Mouse (Mus musculus) neural tube, embryonic 13.5 days (tissue): ENCODE results near the gene Erf. TPM values are rescaled to one million over a fixed set of nuclear protein-coding genes. Genes with fewer than 3 reads are reported as not detected.

Experiments
- ATAC-seq: fragments of 200-750 bp; cut with Nextera tagmentation; 2 replicates; pipeline ENCODE4 v1.8.0; 2017; ENCODE audit warnings: low read depth, mild to moderate bottlenecking, moderate TSS enrichment, moderate library complexity
- H3K27ac ChIP-seq: fragments of 300-500 bp; sonication (generic); replicated peaks from 2 replicates; pipeline ENCODE4 v1.5.1; 2015; ENCODE audit warnings: moderate library complexity, mild to moderate bottlenecking, inconsistent platforms
- H3K27me3 ChIP-seq: fragments of 300-500 bp; sonication (generic); 2 replicates; pipeline ENCODE4 v1.6.1; 2015; ENCODE audit warnings: mild to moderate bottlenecking, inconsistent platforms
- H3K36me3 ChIP-seq: fragments of 300-500 bp; sonication (generic); 2 replicates; pipeline ENCODE4 v1.6.1; 2015; ENCODE audit warnings: mild to moderate bottlenecking, inconsistent platforms
- H3K4me1 ChIP-seq: fragments of 300-500 bp; sonication (generic); replicated peaks from 2 replicates; pipeline ENCODE4 v1.6.1; 2015; ENCODE audit warnings: inconsistent platforms
- H3K4me2 ChIP-seq: fragments of 300-500 bp; sonication (generic); 2 replicates; pipeline ENCODE4 v1.6.1; 2015; ENCODE audit warnings: inconsistent platforms, mild to moderate bottlenecking, moderate library complexity
- H3K4me3 ChIP-seq: fragments of 300-500 bp; sonication (generic); 2 replicates; pipeline ENCODE4 v1.5.1; 2015; ENCODE audit warnings: mild to moderate bottlenecking, inconsistent platforms
- H3K9ac ChIP-seq: fragments of 300-500 bp; sonication (generic); 2 replicates; pipeline ENCODE4 v1.6.1; 2015; ENCODE audit warnings: moderate library complexity, mild to moderate bottlenecking, inconsistent platforms
- H3K9me3 ChIP-seq: fragments of 300-500 bp; sonication (generic); 2 replicates; pipeline ENCODE4 v1.6.1; 2016; ENCODE audit warnings: inconsistent platforms
- WGBS: fragments of 180-500 bp; shearing (Covaris S2); methylation state at CpG from one replicate; pipeline ENCODE4 v1.1.7; 2015; 5-methylcytosine and 5-hydroxymethylcytosine counted together
- polyA plus RNA-seq: library from polyadenylated mRNA; unstranded; fragments of >200 nt; fragmentation: Nextera tagmentation; extraction: Ambion mirVana; gene quantifications from 2 replicates; pipeline ENCODE4 v1.2.1, GENCODE M21; 2015

The Erf gene
- 4.9 and 8.0 TPM in 2 replicates for polyA plus RNA-seq

DNA sequence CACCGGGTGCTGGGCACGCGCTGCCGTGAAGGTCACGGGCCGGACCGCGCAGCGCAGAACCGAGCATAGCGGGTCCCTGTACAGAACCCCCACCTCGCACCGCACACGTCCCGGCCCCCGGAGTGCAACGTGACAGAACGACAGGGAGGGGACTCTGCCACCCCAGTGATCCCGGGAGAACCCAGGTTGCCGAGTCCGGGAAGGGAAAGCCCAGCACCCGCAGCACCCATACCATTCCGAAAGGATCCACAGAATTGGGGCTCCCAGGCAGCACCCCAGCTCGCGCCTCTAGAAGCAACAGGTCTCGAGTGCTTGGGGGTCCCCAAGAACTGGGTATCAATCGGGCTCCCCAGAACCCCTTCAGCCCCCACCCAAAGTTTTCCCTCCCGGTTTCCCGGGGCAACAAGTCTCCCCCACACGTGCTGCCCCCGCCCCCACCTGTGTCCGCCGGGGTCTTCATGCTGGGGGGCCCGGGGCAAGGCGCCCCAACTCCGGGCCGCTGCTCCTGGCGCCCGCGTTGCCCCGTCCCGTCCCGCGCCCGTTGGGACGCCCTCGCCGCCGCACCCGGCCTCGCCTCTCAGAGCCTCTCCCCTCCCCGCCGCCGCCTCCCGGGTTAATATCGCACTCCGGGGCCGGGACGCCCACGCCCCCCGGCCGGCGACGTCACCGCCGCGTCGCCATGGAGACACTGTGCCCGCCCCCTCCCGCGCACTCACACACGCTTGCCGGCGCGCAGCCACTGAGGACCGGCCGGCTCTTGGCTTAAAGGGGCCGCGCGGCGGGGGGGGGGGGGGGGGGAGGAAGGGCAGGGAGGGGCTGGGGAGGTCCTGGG is at the start of gene Erf:
Gene Erf, minus strand, starts transcription at position 621 of the 832 bp plus-strand sequence.
- peaks cover 61% of the 10 kb centered on the region for H3K4me1 ChIP-seq
- peak within 1 kb of the TSS; percentile 99 for H3K4me2 ChIP-seq
- H3K27me3 ChIP-seq = no peaks in the 10 kb centered on the region
- H3K36me3 ChIP-seq = no peaks in the 10 kb centered on the region
- peak within 1 kb of the TSS; percentile 78 for H3K4me3 ChIP-seq
- WGBS = under 1% methylated on average over 70 of the region's 81 CpGs
- peak within 1 kb of the TSS; percentile 84 for H3K9ac ChIP-seq
- H3K9me3 ChIP-seq = no peaks in the 10 kb centered on the region
- peak within 1 kb of the TSS; percentile 92 for H3K27ac ChIP-seq
- ATAC-seq = peak; percentile 76

DNA sequence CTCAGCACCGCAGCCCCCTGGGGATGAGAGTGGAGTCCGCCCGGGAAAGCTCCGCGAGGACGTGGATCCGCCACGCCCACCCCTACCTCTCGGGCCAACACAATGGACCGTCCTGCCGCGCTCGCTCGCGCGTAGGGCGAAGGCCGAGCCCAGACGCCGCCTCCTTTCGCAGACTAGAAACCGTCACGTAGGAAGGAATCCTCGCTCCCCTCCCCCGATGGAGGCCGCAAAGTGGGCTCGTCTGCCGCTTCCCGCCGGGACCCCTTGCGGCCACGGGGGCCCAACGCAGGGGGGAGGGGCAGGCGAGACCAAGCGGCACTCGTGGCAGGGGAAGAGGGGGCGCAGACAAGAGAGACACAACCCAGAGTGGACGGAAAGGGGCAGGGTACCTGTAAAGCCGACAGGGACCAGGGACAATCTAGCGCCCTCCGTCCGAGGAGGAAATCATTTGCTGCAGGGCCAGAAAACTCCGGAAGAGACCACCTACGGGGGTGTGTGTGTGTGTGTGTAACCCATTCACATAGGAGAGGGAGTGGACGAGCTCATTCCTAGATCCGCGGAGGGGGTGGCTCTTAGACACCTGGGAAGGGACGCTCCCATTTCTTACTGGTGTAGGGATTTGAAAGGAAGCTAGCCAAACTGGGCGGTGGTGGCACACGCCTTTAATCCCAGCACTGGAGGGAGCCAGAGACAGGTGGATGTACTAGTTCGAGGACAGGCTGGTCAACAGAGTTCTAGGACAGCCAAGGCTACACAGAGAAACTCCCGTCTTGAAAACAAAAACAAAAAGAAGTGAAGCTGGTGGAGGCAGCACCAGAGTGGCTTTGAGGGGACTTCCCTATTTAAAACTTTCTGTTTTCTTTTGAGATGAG is 47.1 kb upstream of the Erf start, which contains the start of gene Pafah1b3:
Gene Pafah1b3, minus strand, starts transcription at position 533 of the 872 bp plus-strand sequence.
- Histone ChIP-seq H3K4me2 (peak within 1 kb of the TSS; percentile 76), H3K4me3 (peak within 1 kb of the TSS; percentile 81), H3K9ac (peak within 1 kb of the TSS; percentile 93), H3K36me3 (peaks cover 34% of the 10 kb centered on the region), H3K4me1 (peaks cover 29% of the 10 kb centered on the region), H3K27me3 (no peaks in the 10 kb centered on the region), H3K27ac (peak within 1 kb of the TSS; percentile 98), H3K9me3 (no peaks in the 10 kb centered on the region)
- ATAC-seq = peak; percentile 93
- WGBS = under 1% methylated on average over 45 of the region's 52 CpGs

DNA sequence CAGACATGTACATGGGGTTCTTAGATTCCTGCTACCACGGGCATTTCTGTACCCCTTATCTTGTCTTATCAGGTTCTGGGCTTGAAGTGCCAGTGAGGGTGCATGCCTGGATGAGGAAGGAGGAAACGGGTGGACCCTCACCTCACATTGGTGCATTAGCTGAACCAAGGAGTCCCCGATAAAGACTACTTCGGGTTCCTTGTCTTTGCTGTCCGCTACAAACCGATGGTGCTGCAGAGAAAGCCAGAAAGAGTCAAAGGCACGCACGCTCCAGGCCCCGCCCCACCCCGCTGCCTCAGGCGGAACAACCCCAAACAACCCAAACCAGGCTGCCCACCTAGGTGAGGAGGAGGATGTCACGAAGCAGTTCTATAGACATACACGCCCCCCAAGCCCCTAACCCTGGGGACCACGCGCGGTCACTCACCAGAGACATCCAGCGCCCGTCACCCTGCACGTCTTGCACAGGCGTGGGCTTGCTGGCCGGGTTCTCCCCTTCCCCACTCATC is 46.4 kb upstream of the Erf start:
- H3K36me3 ChIP-seq = peaks cover 41% of the 10 kb centered on the region
- H3K4me2 ChIP-seq = peak overlapping the region; percentile 76
- H3K27ac ChIP-seq = peak overlapping the region; percentile 98
- peaks cover 34% of the 10 kb centered on the region for H3K4me1 ChIP-seq
- peak overlapping the region; percentile 81 for H3K4me3 ChIP-seq
- no peaks in the 10 kb centered on the region for H3K27me3 ChIP-seq
- ATAC-seq = peak; percentile 4
- H3K9ac ChIP-seq = peak overlapping the region; percentile 93
- H3K9me3 ChIP-seq = no peaks in the 10 kb centered on the region
- WGBS = under 1% methylated on average over 21 of the region's 21 CpGs

DNA sequence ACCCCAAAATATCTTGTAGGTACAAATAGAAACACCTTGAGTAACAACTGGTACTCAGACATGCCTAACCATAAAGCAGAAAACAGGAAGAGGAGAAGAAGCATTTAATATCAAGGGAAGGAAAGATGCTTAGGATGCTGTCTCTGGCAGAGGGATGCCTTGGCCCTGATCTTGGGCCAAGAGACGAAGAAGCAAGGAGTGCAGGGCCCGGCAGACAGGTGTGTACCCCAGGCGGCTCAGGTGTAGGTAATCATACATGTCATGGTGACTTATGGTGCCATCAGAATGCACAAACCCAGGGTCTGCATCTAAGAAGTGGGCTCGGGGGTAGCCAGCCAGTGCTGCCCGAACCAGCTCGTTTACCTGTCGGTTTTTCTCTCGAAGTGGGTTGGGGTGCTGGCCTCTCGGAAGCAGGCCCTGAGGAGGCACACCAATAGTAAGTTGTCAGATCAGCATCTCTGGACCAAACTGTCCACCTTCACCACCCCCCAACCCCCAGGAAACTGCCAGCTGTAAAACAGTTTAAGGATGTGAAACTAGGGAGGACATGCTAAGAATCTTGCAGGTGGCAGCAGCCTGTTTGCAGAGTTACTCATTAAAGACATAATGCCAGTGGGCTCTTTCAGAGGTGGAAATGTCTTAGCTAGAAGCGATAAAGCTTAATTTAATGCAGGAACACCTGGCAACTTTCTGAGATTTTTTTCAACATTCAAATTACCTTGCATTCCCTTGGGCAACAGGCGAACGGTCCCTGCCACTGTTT is 44.6 kb upstream of the Erf start:
- 86% methylated on average over 12 of the region's 12 CpGs for WGBS

DNA sequence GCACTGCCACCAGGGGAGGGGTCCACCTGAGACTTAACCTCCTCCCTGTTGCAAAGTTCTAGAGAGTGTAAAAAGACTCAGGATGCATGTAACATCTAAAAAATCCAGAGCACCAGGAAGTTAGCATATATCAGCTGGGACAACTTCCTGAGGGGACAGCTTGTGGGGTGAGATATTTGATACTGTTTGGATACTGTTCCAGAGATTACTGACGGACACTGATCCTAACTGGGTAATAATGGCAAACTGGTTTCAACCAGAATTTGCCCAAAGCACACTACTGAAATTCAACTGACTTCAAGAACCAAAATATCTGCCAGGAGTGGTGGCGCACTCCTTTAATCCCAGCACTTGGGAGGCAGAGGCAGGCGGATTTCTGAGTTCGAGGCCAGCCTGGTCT is 43.9 kb upstream of the Erf start:
- 93% methylated on average over 4 of the region's 4 CpGs for WGBS
- Histone ChIP-seq H3K4me2 (no peak overlapping the region), H3K4me3 (no peak overlapping the region), H3K9me3 (no peaks in the 10 kb centered on the region), H3K9ac (no peak overlapping the region), H3K36me3 (peaks cover 66% of the 10 kb centered on the region), H3K4me1 (peaks cover 48% of the 10 kb centered on the region), H3K27me3 (no peaks in the 10 kb centered on the region), H3K27ac (no peak overlapping the region)
- no peak for ATAC-seq

More for the DNA sequence above, 44.6 kb upstream of the Erf start:
- Histone ChIP-seq H3K27me3 (no peaks in the 10 kb centered on the region), H3K27ac (no peak overlapping the region), H3K9me3 (no peaks in the 10 kb centered on the region), H3K4me1 (peaks cover 48% of the 10 kb centered on the region), H3K9ac (no peak overlapping the region), H3K4me2 (peak overlapping the region; percentile 76), H3K36me3 (peaks cover 59% of the 10 kb centered on the region), H3K4me3 (peak overlapping the region; percentile 81)
- no peak for ATAC-seq

DNA sequence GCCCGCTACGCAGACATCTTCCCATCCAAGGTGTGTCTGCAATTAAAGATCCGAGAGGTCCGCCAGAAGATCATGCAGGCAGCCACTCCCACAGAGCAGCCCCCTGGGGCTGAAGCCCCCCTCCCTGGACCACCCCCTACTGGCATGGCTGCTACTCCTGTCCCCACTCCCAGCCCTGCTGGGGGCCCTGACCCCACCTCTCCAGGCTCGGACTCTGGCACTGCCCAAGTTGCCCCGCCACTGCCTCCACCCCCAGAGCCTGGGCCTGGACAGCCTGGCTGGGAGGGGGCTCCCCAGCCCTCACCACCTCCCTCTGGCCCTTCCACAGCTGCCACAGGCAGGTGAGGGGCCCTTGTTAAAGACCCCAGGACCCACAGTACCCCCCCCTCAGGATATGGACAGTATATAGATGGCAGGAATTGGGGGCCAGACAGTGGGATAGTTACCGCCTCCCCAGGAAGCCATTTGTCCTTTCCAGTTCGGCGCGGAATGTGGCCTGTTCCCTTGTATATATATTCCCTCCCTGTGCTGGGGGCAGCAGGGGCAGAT is 42.7 kb upstream of the Erf start:
- H3K4me1 ChIP-seq = peaks cover 44% of the 10 kb centered on the region
- H3K9ac ChIP-seq = no peak overlapping the region
- 84% methylated on average over 10 of the region's 10 CpGs for WGBS
- no peak overlapping the region for H3K4me3 ChIP-seq
- H3K27ac ChIP-seq = 0 out of 2 replicates have a peak overlapping the region, but pooled peaks have one; percentile 23
- H3K27me3 ChIP-seq = no peaks in the 10 kb centered on the region
- H3K9me3 ChIP-seq = no peaks in the 10 kb centered on the region
- no peak overlapping the region for H3K4me2 ChIP-seq
- H3K36me3 ChIP-seq = peaks cover 78% of the 10 kb centered on the region
- ATAC-seq = no peak

DNA sequence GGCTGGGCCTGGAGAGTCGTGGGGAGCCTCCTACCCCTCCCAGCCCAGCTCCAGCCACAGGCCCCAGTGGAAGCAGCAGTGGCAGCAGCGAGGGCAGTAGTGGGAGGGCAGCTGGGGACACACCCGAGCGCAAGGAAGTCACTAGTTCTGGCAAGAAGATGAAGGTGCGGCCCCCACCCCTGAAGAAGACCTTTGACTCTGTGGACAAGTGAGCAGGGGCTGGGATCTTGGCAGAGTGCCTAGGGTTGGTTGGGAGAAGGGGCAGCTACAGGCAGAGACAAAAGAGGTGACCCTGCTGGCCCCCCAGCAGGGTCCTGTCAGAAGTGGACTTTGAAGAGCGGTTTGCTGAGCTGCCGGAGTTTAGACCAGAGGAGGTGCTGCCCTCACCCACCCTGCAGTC is 41.5 kb upstream of the Erf start:
- no peaks in the 10 kb centered on the region for H3K27me3 ChIP-seq
- 73% methylated on average over 7 of the region's 7 CpGs for WGBS
- H3K36me3 ChIP-seq = peaks cover 89% of the 10 kb centered on the region
- peak overlapping the region; percentile 17; the same call in 1 of the 2 replicates for H3K9ac ChIP-seq
- H3K27ac ChIP-seq = 0 out of 2 replicates have a peak overlapping the region, but pooled peaks have one; percentile 42
- no peaks in the 10 kb centered on the region for H3K9me3 ChIP-seq
- H3K4me2 ChIP-seq = no peak overlapping the region
- no peak overlapping the region for H3K4me3 ChIP-seq
- ATAC-seq = no peak
- H3K4me1 ChIP-seq = peaks cover 40% of the 10 kb centered on the region

DNA sequence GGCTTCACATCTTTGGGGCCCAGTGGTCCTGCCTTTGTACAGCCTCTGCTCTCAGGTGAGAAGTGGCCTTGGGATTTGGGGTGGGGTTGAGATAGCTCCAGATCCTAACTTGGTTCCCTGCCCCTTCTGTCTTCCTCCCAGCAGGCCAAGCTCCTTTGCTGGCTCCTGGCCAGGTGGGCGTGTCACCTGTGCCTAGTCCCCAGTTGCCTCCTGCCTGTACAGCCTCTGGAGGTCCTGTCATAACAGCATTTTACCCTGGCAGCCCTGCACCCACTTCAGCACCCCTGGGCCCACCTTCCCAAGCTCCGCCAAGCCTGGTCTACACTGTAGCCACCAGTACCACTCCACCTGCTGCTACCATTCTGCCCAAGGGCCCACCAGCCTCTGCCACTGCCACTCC is 40.4 kb upstream of the Erf start:
- 97% methylated on average over 2 of the region's 2 CpGs for WGBS
- ATAC-seq = no peak
- no peak overlapping the region for H3K4me3 ChIP-seq

DNA sequence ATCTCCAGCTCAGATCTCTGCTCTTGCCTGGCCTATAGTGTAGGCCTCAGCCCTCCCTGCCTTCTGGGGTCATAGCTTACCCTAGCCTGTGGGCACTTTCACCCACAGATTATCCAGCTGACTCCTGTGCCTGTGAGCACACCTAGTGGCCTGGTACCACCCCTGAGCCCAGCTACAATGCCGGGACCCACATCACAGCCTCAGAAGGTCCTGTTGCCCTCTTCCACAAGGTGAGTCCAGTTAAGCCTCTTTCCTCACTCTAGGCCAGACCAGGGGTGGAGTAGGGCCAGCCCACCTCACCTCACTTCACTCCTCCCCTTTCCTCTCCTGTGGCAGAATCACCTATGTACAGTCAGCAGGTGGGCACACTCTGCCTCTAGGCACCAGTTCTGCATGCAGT is 39.9 kb upstream of the Erf start:
- WGBS = 91% methylated on average over 1 of the region's 1 CpGs
- Histone ChIP-seq H3K27me3 (no peaks in the 10 kb centered on the region), H3K4me1 (peaks cover 30% of the 10 kb centered on the region), H3K9me3 (no peaks in the 10 kb centered on the region), H3K9ac (no peak overlapping the region), H3K4me2 (no peak overlapping the region), H3K36me3 (peaks cover 100% of the 10 kb centered on the region), H3K27ac (no peak overlapping the region), H3K4me3 (no peak overlapping the region)
- ATAC-seq = no peak

More for the DNA sequence above, 40.4 kb upstream of the Erf start:
- Histone ChIP-seq H3K4me1 (peaks cover 30% of the 10 kb centered on the region), H3K9me3 (no peaks in the 10 kb centered on the region), H3K9ac (no peak overlapping the region), H3K27ac (peak overlapping the region; percentile 54), H3K36me3 (peaks cover 100% of the 10 kb centered on the region), H3K27me3 (no peaks in the 10 kb centered on the region), H3K4me2 (no peak overlapping the region)

DNA sequence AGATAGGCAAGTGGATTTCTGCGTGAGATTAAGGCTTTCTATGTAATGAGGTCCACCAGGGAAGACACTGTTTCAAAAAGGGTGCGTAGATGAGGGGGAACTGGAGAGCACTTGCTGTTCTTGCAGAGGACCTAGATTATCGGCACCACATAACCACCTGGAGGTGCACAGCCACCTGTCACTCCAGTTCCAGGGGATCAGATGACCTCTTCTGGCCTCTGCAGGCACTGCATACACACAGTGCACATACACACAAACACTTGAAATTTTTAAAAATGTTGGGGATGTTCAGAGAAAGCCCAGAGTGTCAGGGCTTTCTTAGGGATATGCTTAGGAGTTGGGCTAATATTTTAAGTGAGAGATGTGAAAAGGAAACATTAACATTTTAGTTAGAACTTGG is 39.4 kb upstream of the Erf start:
- Histone ChIP-seq H3K36me3 (peaks cover 100% of the 10 kb centered on the region), H3K27ac (no peak overlapping the region), H3K4me1 (peaks cover 30% of the 10 kb centered on the region), H3K9me3 (no peaks in the 10 kb centered on the region), H3K4me3 (no peak overlapping the region), H3K9ac (no peak overlapping the region), H3K4me2 (no peak overlapping the region), H3K27me3 (no peaks in the 10 kb centered on the region)
- no peak for ATAC-seq
- WGBS = 93% methylated on average over 3 of the region's 3 CpGs

DNA sequence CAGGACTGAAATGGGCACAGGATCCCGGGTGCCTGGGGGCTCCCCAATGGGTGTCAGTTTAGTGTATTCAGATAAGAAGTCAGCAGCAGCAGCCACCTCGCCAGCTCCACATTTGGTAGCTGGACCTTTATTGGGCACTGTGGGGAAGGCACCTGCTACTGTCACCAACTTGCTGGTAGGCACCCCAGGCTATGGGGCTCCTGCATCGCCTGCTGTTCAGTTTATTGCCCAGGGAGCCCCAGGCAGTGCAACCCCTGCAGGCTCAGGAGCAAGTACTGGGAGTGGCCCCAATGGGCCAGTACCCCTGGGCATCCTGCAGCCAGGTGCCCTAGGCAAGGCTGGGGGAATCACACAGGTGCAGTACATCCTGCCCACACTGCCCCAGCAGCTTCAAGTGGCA is 38.2 kb upstream of the Erf start:
- peaks cover 91% of the 10 kb centered on the region for H3K36me3 ChIP-seq
- no peaks in the 10 kb centered on the region for H3K27me3 ChIP-seq
- ATAC-seq = no peak
- no peak overlapping the region for H3K27ac ChIP-seq
- no peak overlapping the region for H3K4me3 ChIP-seq
- no peaks in the 10 kb centered on the region for H3K9me3 ChIP-seq
- peaks cover 41% of the 10 kb centered on the region for H3K4me1 ChIP-seq
- no peak overlapping the region for H3K9ac ChIP-seq
- WGBS = 86% methylated on average over 3 of the region's 3 CpGs
- no peak overlapping the region for H3K4me2 ChIP-seq
